Mouse (Mus musculus) embryonic facial prominence, embryonic 13.5 days (tissue): ENCODE data around the gene Kremen1. TPM values are rescaled to one million over a fixed set of nuclear protein-coding genes. Genes with fewer than 3 reads are reported as not detected.

Experiments
- ATAC-seq: fragments of 200-750 bp; cut with Nextera tagmentation; 2 replicates; pipeline ENCODE4 v1.8.0; 2017; ENCODE audit warnings: low read depth; ENCODE audit not compliant: insufficient number of reproducible peaks, insufficient read depth, low FRiP score, low TSS enrichment
- H3K27ac ChIP-seq: fragments of 300-500 bp; sonication (generic); 2 replicates; pipeline ENCODE4 v1.5.1; 2015; ENCODE audit warnings: moderate library complexity, mild to moderate bottlenecking, inconsistent platforms
- H3K27me3 ChIP-seq: fragments of 300-500 bp; sonication (generic); 2 replicates; pipeline ENCODE4 v1.6.1; 2015; ENCODE audit warnings: mild to moderate bottlenecking, inconsistent platforms
- H3K36me3 ChIP-seq: fragments of 300-500 bp; sonication (generic); 2 replicates; pipeline ENCODE4 v1.6.1; 2015; ENCODE audit warnings: mild to moderate bottlenecking, inconsistent platforms
- H3K4me1 ChIP-seq: fragments of 300-500 bp; sonication (generic); 2 replicates; pipeline ENCODE4 v1.6.1; 2015; ENCODE audit warnings: inconsistent platforms
- H3K4me2 ChIP-seq: fragments of 300-500 bp; sonication (generic); 2 replicates; pipeline ENCODE4 v1.6.1; 2015; ENCODE audit warnings: moderate library complexity, mild to moderate bottlenecking, inconsistent platforms
- H3K4me3 ChIP-seq: fragments of 300-500 bp; sonication (generic); 2 replicates; pipeline ENCODE4 v1.5.1; 2015; ENCODE audit warnings: mild to moderate bottlenecking, inconsistent platforms
- H3K9ac ChIP-seq: fragments of 300-500 bp; sonication (generic); 2 replicates; pipeline ENCODE4 v1.6.1; 2015; ENCODE audit warnings: mild to moderate bottlenecking, inconsistent platforms
- H3K9me3 ChIP-seq: fragments of 300-500 bp; sonication (generic); 2 replicates; pipeline ENCODE4 v1.6.1; 2016; ENCODE audit warnings: inconsistent platforms
- WGBS: fragments of 180-500 bp; shearing (Covaris S2); methylation state at CpG from one replicate; pipeline ENCODE4 v1.1.7; 2015; ENCODE audit warnings: mixed read lengths; 5-methylcytosine and 5-hydroxymethylcytosine counted together
- polyA plus RNA-seq: library from polyadenylated mRNA; unstranded; fragments of >200 nt; fragmentation: Nextera tagmentation; extraction: Ambion mirVana; gene quantifications from 2 replicates; pipeline ENCODE4 v1.2.1, GENCODE M21; 2015

Kremen1 gene
- polyA plus RNA-seq, 1 experiment from 2014 or later = 25.1 TPM

- Histone ChIP-seq H3K4me2 (no peak overlapping the region), H3K9ac (no peak overlapping the region), H3K4me1 (peaks cover under 1% of the 10 kb centered on the region; the same call in 1 of the 2 replicates), H3K4me3 (no peak overlapping the region), H3K27ac (no peak overlapping the region; the same call in 1 of the 2 replicates), H3K36me3 (peaks cover 81% of the 10 kb centered on the region), H3K27me3 (no peaks in the 10 kb centered on the region), H3K9me3 (no peaks in the 10 kb centered on the region)
- WGBS = 97% methylated on average over 2 of the region's 2 CpGs
- ATAC-seq = no peak
Measured at GRCm38 (mm10) chr11:5283987-5284386, 22.6 kb upstream of the Kremen1 start.

DNA sequence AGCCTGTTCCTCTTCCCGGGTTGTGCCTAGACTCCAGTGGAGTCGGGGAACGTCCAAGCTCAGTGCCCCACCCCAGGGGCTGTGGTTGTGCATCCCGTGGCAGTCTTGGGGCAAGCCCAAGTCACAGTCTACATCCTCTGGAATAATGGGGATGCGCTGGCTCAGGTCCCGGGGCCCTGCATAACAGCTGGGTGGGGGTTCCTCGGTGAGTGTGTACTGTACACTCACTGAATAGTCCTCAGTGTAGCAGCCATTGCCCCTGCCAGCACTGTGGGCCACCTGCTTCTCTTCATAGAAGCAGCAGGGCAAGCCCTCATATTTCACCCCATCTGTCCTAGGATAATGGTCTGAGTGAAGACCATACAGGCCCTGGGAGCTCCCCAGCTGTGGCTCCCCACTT is 19.6 kb upstream of the Kremen1 start:
- Histone ChIP-seq H3K27me3 (no peaks in the 10 kb centered on the region), H3K27ac (no peak overlapping the region), H3K4me3 (no peak overlapping the region), H3K9me3 (no peaks in the 10 kb centered on the region), H3K4me1 (peaks cover 4% of the 10 kb centered on the region; the same call in 1 of the 2 replicates), H3K36me3 (peaks cover 56% of the 10 kb centered on the region), H3K4me2 (no peak overlapping the region), H3K9ac (no peak overlapping the region)
- no peak for ATAC-seq
- 89% methylated on average over 7 of the region's 7 CpGs for WGBS

DNA sequence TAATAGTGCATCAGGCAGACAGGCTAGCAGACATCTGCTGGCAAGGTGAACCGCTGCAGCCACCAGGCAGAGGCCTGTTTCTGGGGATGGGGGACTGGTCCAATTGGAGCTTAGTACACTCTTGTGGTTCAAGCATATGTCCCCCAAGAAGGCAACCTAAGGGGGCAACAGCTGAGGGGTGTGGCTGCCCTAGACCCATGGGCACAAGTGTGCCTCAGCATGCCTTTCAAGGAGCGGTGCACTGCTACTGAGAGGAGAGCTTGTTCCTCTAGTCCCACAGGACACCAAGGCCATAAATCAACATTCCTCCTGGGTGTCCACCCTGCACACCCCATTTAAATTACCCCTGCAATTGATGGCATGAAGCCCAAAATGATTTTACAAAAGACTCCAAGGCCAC is 17.1 kb upstream of the Kremen1 start:
- 84% methylated on average over 2 of the region's 2 CpGs for WGBS
- no peak for ATAC-seq
- H3K4me1 ChIP-seq = peaks cover 4% of the 10 kb centered on the region; the same call in 1 of the 2 replicates
- H3K4me3 ChIP-seq = no peak overlapping the region
- H3K4me2 ChIP-seq = no peak overlapping the region
- no peak overlapping the region for H3K27ac ChIP-seq
- no peak overlapping the region for H3K9ac ChIP-seq
- H3K9me3 ChIP-seq = no peaks in the 10 kb centered on the region
- H3K36me3 ChIP-seq = peaks cover 33% of the 10 kb centered on the region
- no peaks in the 10 kb centered on the region for H3K27me3 ChIP-seq

DNA sequence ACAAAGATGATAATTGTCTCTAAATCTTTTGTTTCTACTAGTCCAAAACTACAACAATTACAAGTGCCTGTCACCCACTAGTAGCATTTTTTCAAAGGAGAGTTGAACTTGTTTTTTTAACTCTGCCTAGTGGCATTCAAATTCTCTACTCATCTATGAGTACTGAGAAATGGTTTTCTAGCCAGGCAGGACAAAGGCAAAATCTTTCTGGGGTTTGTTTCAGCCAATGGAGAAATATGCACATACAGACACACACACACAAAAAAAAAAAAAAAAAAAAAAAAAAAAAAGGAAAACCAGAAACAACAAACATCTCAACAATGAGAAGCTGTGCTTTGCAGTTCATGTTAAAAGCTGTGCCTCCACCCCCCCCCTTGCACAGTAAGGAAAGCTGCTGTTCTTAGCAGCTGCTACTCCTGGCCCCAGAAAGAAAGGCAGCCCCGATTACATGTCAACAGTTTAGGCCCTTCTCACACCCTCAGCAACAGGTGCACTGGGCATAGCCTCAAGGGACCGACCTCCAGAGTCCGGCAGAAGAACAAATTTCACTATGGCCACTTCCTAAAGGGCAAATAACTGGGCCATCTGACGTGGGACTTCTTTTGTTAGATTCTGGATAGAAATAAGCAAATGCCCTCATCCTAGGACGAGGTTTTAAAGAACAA is 16.1 kb upstream of the Kremen1 start:
- peaks cover 8% of the 10 kb centered on the region for H3K4me1 ChIP-seq
- H3K4me2 ChIP-seq = no peak overlapping the region
- WGBS = 63% methylated on average over 5 of the region's 5 CpGs
- no peak overlapping the region for H3K27ac ChIP-seq
- no peak overlapping the region for H3K4me3 ChIP-seq
- H3K9me3 ChIP-seq = no peaks in the 10 kb centered on the region
- H3K9ac ChIP-seq = no peak overlapping the region
- peaks cover 23% of the 10 kb centered on the region for H3K36me3 ChIP-seq
- ATAC-seq = no peak
- no peaks in the 10 kb centered on the region for H3K27me3 ChIP-seq

DNA sequence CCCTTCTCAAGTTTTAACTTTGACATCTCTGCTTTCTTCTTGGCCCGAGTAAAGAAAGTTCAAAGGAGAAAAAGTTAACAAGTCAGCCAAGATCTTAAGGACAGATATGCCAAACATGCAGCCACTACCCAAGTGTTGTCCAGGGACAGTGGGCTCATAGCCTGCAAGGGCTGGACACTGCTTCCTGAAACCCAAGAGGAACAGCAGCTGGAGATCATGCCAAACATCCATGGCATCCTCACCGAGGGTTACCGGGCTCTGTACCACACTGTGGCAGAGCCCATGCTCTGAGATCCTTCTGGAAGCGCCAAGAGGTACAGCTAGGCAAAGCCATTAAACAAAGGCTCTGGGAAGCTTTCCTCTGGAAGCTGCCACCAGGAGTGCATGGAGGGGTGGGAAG is 13.9 kb upstream of the Kremen1 start:
- H3K36me3 ChIP-seq = 0 out of 2 replicates have a peak, but pooled peaks cover 4% of the 10 kb centered on the region
- no peak overlapping the region for H3K4me2 ChIP-seq
- no peak overlapping the region for H3K27ac ChIP-seq
- no peaks in the 10 kb centered on the region for H3K27me3 ChIP-seq
- peaks cover 24% of the 10 kb centered on the region for H3K4me1 ChIP-seq
- WGBS = 69% methylated on average over 4 of the region's 4 CpGs
- no peak for ATAC-seq
- H3K9me3 ChIP-seq = no peaks in the 10 kb centered on the region
- no peak overlapping the region for H3K4me3 ChIP-seq
- H3K9ac ChIP-seq = no peak overlapping the region

DNA sequence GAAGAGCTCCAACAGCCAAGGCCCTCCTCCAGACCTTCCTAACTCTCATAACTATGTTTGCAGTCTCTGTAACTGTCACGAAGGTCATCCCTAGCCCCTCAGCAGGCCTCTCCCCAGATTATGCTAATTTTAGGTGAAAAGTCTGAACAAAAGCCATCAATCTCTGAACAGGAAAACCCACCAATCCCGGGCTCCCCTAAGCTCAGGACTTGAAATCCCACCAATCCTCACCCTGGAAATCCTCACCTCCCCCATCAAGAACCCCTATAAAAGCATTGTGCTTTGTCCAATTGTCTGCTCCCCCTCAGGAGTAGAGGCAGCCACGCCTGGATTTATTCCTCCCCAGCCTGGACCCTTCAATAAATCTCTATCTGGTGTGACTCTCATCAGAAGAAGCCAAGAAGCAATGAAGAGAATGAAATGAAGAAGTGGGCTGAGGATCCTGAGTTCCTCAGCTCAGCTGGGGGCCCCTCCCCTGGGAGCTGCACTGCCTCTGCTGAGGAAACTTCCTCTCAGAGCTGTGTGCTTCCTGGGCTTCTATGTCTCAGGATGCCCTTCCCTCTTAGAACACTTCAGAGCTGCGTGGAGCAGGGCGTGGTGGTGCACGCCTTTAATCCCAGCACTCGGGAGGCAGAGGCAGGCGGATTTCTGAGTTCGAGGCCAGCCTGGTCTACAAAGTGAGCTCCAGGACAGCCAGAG is 11.3 kb upstream of the Kremen1 start:
- Histone ChIP-seq H3K9me3 (no peaks in the 10 kb centered on the region), H3K27ac (peak overlapping the region; percentile 69), H3K36me3 (no peaks in the 10 kb centered on the region), H3K4me1 (peaks cover 20% of the 10 kb centered on the region), H3K9ac (no peak overlapping the region), H3K27me3 (no peaks in the 10 kb centered on the region), H3K4me2 (no peak overlapping the region), H3K4me3 (no peak overlapping the region)
- ATAC-seq = no peak
- WGBS = 83% methylated on average over 9 of the region's 9 CpGs

GRCm38 (mm10) chr11:5272066-5272360 is 10.7 kb upstream of the Kremen1 start:
- Histone ChIP-seq H3K27ac (peak overlapping the region; percentile 69), H3K9ac (no peak overlapping the region), H3K27me3 (no peaks in the 10 kb centered on the region), H3K4me1 (peaks cover 20% of the 10 kb centered on the region), H3K36me3 (no peaks in the 10 kb centered on the region), H3K9me3 (no peaks in the 10 kb centered on the region), H3K4me2 (0 out of 2 replicates have a peak overlapping the region, but pooled peaks have one; percentile 24), H3K4me3 (no peak overlapping the region)
- 40% methylated on average over 4 of the region's 4 CpGs for WGBS
- no peak for ATAC-seq

DNA sequence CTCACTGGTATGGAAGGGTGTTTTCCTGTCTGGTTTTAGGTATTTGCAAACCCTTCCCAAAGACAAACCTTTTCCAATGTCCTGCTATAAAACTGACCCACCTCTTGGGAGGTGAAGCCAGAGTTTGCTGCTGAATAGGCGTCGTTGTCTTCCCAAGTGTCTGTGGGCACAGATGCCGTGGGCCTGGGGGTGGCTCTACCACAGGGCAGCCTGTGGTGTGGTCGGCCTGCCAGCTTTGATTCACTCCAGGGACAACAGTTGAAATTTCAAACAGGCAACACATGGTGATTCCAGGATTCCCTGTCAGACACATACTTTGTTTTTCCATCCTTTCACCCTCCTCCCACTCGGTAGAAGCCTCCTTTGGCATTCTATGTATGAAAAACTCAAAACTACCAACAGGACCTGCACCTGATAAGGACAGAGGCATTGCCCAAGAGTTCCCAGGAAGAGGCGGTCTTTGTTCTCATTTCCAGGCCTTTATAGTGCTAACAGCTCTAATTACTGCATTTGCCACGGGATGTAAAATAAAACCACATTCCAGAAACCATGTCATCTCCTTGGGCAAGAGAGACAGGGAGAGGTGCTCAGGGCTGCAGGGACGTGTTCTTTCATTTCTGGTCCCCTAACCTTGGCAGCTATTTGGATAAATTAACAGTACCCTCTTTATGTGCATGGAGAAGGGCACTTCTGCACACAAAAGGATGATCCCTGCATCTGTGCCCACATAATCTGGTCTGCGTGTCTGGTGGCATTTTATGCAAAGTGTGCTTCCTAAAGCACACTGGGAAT is 10.1 kb upstream of the Kremen1 start:
- Histone ChIP-seq H3K4me3 (no peak overlapping the region), H3K27ac (peak overlapping the region; percentile 69), H3K9me3 (no peaks in the 10 kb centered on the region), H3K4me1 (peaks cover 20% of the 10 kb centered on the region), H3K36me3 (no peaks in the 10 kb centered on the region), H3K4me2 (peak overlapping the region; percentile 24; the same call in 1 of the 2 replicates), H3K9ac (no peak overlapping the region), H3K27me3 (no peaks in the 10 kb centered on the region)
- 25% methylated on average over 9 of the region's 9 CpGs for WGBS
- ATAC-seq = no peak

GRCm38 (mm10) chr11:5269846-5270461 is 8.6 kb upstream of the Kremen1 start:
- no peak overlapping the region for H3K4me3 ChIP-seq
- no peaks in the 10 kb centered on the region for H3K27me3 ChIP-seq
- H3K4me1 ChIP-seq = peaks cover 23% of the 10 kb centered on the region
- no peak overlapping the region for H3K4me2 ChIP-seq
- 90% methylated on average over 8 of the region's 8 CpGs for WGBS
- no peak for ATAC-seq
- H3K27ac ChIP-seq = no peak overlapping the region
- H3K9ac ChIP-seq = no peak overlapping the region
- H3K9me3 ChIP-seq = no peaks in the 10 kb centered on the region
- H3K36me3 ChIP-seq = no peaks in the 10 kb centered on the region

DNA sequence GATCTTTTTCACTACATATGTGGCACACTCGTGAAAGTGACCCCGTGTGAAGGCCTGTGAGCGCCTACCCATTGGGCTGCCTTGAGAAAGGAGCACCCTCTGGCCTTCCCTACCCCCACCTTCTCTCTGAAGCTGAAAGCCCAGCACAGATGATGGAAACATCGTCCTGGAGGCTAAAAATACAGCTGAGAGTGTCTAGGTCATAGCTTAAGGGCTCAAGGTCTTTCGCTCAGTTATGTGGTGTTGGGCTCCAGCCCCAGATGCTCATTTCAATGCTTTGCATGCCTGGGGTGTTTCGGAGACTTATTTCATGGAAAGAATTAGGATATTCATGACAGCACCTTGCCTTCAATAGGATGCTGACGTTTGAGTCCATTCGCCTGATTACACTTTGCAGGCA is 4.4 kb upstream of the Kremen1 start:
- peaks cover 6% of the 10 kb centered on the region; the same call in 1 of the 2 replicates for H3K27me3 ChIP-seq
- H3K9me3 ChIP-seq = no peaks in the 10 kb centered on the region
- no peak overlapping the region for H3K4me3 ChIP-seq
- ATAC-seq = no peak
- H3K36me3 ChIP-seq = no peaks in the 10 kb centered on the region
- 0 out of 2 replicates have a peak, but pooled peaks cover 9% of the 10 kb centered on the region for H3K4me1 ChIP-seq
- H3K4me2 ChIP-seq = no peak overlapping the region
- no peak overlapping the region for H3K27ac ChIP-seq
- WGBS = 69% methylated on average over 8 of the region's 8 CpGs
- no peak overlapping the region for H3K9ac ChIP-seq

DNA sequence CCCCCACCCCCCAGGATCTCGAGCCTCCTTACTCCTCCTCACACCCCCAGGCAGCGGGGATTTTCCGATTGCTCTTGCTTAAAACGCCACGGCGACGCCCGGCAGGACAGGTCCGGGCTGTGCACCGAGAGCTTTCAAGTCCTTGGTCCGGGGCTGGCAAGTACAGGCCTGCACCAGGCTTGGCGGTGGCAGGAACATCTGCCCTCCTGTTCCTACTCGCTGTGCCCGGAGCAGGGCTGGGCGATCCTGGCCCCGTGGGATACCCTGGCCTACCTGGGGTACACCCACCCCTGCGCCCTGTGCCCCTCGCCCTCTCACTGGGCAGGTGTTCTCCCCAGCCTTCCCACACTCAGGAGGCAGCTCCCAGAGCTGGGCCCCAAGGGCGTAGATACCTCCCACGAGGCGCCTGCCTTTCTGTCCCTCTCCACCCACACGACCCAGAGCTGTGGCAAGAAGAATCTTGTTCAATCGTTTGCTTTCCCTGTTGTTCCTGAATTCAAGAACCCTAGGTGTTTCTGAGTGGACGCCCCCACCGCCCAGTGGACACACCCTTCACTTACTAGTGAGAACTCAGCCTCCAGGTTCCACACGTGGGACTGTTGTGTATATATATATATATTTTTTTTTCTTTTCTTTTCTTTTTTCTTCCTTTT is 1.8 kb upstream of the Kremen1 start:
- H3K36me3 ChIP-seq = no peaks in the 10 kb centered on the region
- H3K9me3 ChIP-seq = no peaks in the 10 kb centered on the region
- peaks cover 6% of the 10 kb centered on the region; the same call in 1 of the 2 replicates for H3K27me3 ChIP-seq
- H3K9ac ChIP-seq = no peak overlapping the region
- no peak overlapping the region for H3K4me3 ChIP-seq
- H3K27ac ChIP-seq = peak overlapping the region; percentile 68
- peak overlapping the region; percentile 16; the same call in 1 of the 2 replicates for H3K4me2 ChIP-seq
- ATAC-seq = no peak
- peaks cover 17% of the 10 kb centered on the region for H3K4me1 ChIP-seq
- 46% methylated on average over 26 of the region's 26 CpGs for WGBS
